21 mouse cellular contexts compared by ENCODE assay signal in the genomic region with DNA sequence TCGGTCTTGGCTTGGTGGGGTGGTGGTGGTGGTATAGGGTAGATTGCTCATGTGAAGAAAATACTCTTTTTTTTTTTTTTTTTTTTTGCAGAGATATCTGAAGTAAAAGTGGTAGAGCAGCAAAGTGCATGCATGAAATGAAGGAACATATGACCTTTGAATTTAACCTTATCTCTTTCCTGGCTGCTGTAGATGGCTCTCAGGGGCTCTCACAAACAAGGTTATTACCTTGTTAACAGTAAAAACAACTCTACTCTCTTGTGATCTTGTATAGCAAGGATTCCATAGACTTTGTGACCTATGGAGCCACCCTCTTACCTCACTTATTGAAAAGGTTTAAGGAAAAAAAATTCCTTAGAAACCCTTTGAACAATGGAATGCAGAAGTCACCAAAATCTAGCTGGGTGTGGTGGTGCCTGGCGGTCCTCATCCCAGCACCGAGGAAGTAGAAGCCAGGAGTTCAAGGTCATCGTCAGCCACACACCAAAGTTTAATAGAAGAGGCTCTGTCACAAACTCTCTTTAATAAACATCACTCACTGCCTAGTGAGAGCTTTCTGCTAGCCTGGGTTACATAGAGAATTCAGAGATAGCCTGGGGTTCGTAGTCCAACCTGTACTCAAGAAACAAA. TPM values are rescaled to one million over a fixed set of nuclear protein-coding genes. Genes with fewer than 3 reads are reported as not detected.
"Had no signal": no experiment of that assay in that cellular context is flagged by ENCODE, and none has a peak within 500 bp of the region (broad histone marks: within the 10 kb centered on the region; RNA-seq: fewer than 3 reads in every experiment).

No protein-coding gene starts in this region.

- H3K27me3 ChIP-seq: midbrain, embryonic 12.5 days; neural tube, embryonic 13.5 days; neural tube, embryonic 15.5 days had no signal

- H3K27ac ChIP-seq: midbrain, embryonic 10.5 days; midbrain, embryonic 12.5 days; neural tube, embryonic 13.5 days; neural tube, embryonic 15.5 days had no signal

- H3K4me1 ChIP-seq: midbrain, embryonic 12.5 days; neural tube, embryonic 13.5 days; neural tube, embryonic 15.5 days had no signal

- ATAC-seq: midbrain, embryonic 16.5 days had no signal

- H3K9me3 ChIP-seq: midbrain, embryonic 10.5 days; midbrain, embryonic 12.5 days; neural tube, embryonic 13.5 days; neural tube, embryonic 15.5 days had no signal

- H3K36me3 ChIP-seq: midbrain, embryonic 10.5 days; midbrain, embryonic 12.5 days; neural tube, embryonic 13.5 days; neural tube, embryonic 15.5 days had no signal

- H3K4me3 ChIP-seq: midbrain, embryonic 10.5 days; midbrain, embryonic 12.5 days; myocyte; neural tube, embryonic 13.5 days; neural tube, embryonic 15.5 days had no signal

- DNase-seq: lung, adult 18-20 months; lung, embryonic 14.5 days; lung, postnatal 10 days; lung, postnatal 4 days; midbrain, embryonic 14.5 days; retina, postnatal 1 day; right cerebral cortex, adult 18-20 months; right cerebral cortex, postnatal 25 days; right cerebral cortex, postnatal 4 days; spleen, adult 18-20 months; thymus, adult 18-20 months; thymus, postnatal 14 days; thymus, postnatal 36 days had no signal

- H3K9ac ChIP-seq: lung, embryonic 14.5 days; midbrain, embryonic 12.5 days; neural tube, embryonic 13.5 days; neural tube, embryonic 15.5 days had no signal

- H3K4me2 ChIP-seq: lung, embryonic 14.5 days; midbrain, embryonic 12.5 days; neural tube, embryonic 13.5 days; neural tube, embryonic 15.5 days had no signal

RNA-seq across cellular contexts. Expression of a gene that starts 15.4 kb away (rescaled TPM):
- total RNA-seq: megakaryocyte, adult 5-6 weeks had no signal
- polyA plus RNA-seq: midbrain, embryonic 14.5 days had no signal

RNA-seq across cellular contexts. Expression of a gene that starts 58.7 kb away (rescaled TPM):
- total RNA-seq: megakaryocyte, adult 5-6 weeks; megakaryocyte-erythroid progenitor cell, adult 5-6 weeks had no signal
